Mouse (Mus musculus): ENCODE measurements around the gene Celf1. TPM values are rescaled to one million over a fixed set of nuclear protein-coding genes. Genes with fewer than 3 reads are reported as not detected.

Gene Celf1
- polyA plus RNA-seq, 2 experiments, result 52.2 to 70.3 TPM

GRCm38 (mm10) chr2:90956053-90956452, 15.9 kb downstream of the Celf1 start:
- H3K4me3 ChIP-seq (replicated peaks; ENCODE audit: low read length), result no peak overlapping the region
- H3K36me3 ChIP-seq (ENCODE audit: control insufficient read depth, insufficient read depth, low read length), result peaks cover 12% of the 10 kb centered on the region; the same call in 1 of the 2 replicates
- ATAC-seq (ENCODE audit: low FRiP score, low read depth), result no peak
- no peak overlapping the region for H3K27ac ChIP-seq (replicated peaks; ENCODE audit: low read depth, low read length)
- H3K27me3 ChIP-seq (ENCODE audit: control insufficient read depth, insufficient read depth, low read length), result no peaks in the 10 kb centered on the region
- H3K4me2 ChIP-seq (replicated peaks; ENCODE audit: low read depth, low read length, severe bottlenecking), result no peak overlapping the region
- DNase-seq (ENCODE audit: low spot score), result no peak
- no peaks in the 10 kb centered on the region for H3K9me3 ChIP-seq (ENCODE audit: control insufficient read depth, low read length)
- no peaks in the 10 kb centered on the region for H3K4me1 ChIP-seq (ENCODE audit: control insufficient read depth, insufficient read depth, low read length)
- WGBS, result 76% methylated on average over 1 of the region's 1 CpGs
- no peak for TF ChIP-seq POLR2A (IDR thresholded peaks at IDR 0.05; ENCODE audit: borderline replicate concordance, extremely low read depth, insufficient read depth, insufficient read length)
- no peak overlapping the region for H3K9ac ChIP-seq (ENCODE audit: low read depth, low read length, severe bottlenecking)

GRCm38 (mm10) chr2:90958856-90959255, 18.7 kb downstream of the Celf1 start:
- TF ChIP-seq POLR2A (IDR thresholded peaks at IDR 0.05; ENCODE audit: borderline replicate concordance, extremely low read depth, insufficient read depth, insufficient read length), result no peak
- DNase-seq (ENCODE audit: low spot score) (no peak), ATAC-seq (ENCODE audit: low FRiP score, low read depth) (no peak)
- Histone ChIP-seq H3K9ac (ENCODE audit: low read depth, low read length, severe bottlenecking) (no peak overlapping the region), H3K27ac (replicated peaks; ENCODE audit: low read depth, low read length) (no peak overlapping the region), H3K4me2 (replicated peaks; ENCODE audit: low read depth, low read length, severe bottlenecking) (no peak overlapping the region), H3K27me3 (ENCODE audit: control insufficient read depth, insufficient read depth, low read length) (no peaks in the 10 kb centered on the region), H3K4me3 (replicated peaks; ENCODE audit: low read length) (no peak overlapping the region), H3K36me3 (ENCODE audit: control insufficient read depth, insufficient read depth, low read length) (0 out of 2 replicates have a peak, but pooled peaks cover 10% of the 10 kb centered on the region), H3K4me1 (ENCODE audit: control insufficient read depth, insufficient read depth, low read length) (no peaks in the 10 kb centered on the region), H3K9me3 (ENCODE audit: control insufficient read depth, low read length) (no peaks in the 10 kb centered on the region)
- WGBS, result 85% methylated on average over 3 of the region's 3 CpGs

- WGBS, result 92% methylated on average over 2 of the region's 2 CpGs
- Histone ChIP-seq H3K4me2 (replicated peaks; ENCODE audit: low read depth, low read length, severe bottlenecking) (no peak overlapping the region), H3K9me3 (ENCODE audit: control insufficient read depth, low read length) (no peaks in the 10 kb centered on the region), H3K4me1 (ENCODE audit: control insufficient read depth, insufficient read depth, low read length) (no peaks in the 10 kb centered on the region), H3K4me3 (replicated peaks; ENCODE audit: low read length) (no peak overlapping the region), H3K27me3 (ENCODE audit: control insufficient read depth, insufficient read depth, low read length) (no peaks in the 10 kb centered on the region), H3K36me3 (ENCODE audit: control insufficient read depth, insufficient read depth, low read length) (0 out of 2 replicates have a peak, but pooled peaks cover 7% of the 10 kb centered on the region), H3K9ac (ENCODE audit: low read depth, low read length, severe bottlenecking) (no peak overlapping the region), H3K27ac (replicated peaks; ENCODE audit: low read depth, low read length) (no peak overlapping the region)
- TF ChIP-seq POLR2A (IDR thresholded peaks at IDR 0.05; ENCODE audit: borderline replicate concordance, extremely low read depth, insufficient read depth, insufficient read length), result no peak
- no peak for ATAC-seq (ENCODE audit: low FRiP score, low read depth)
- no peak for DNase-seq (ENCODE audit: low spot score)
Observed at GRCm38 (mm10) chr2:90960012-90960411, 19.8 kb downstream of the Celf1 start.

- no peak for TF ChIP-seq POLR2A (IDR thresholded peaks at IDR 0.05; ENCODE audit: borderline replicate concordance, extremely low read depth, insufficient read depth, insufficient read length)
- Histone ChIP-seq H3K27ac (replicated peaks; ENCODE audit: low read depth, low read length) (no peak overlapping the region), H3K9ac (ENCODE audit: low read depth, low read length, severe bottlenecking) (no peak overlapping the region), H3K4me3 (replicated peaks; ENCODE audit: low read length) (no peak overlapping the region), H3K4me2 (replicated peaks; ENCODE audit: low read depth, low read length, severe bottlenecking) (no peak overlapping the region), H3K36me3 (ENCODE audit: control insufficient read depth, insufficient read depth, low read length) (0 out of 2 replicates have a peak, but pooled peaks cover 6% of the 10 kb centered on the region), H3K4me1 (ENCODE audit: control insufficient read depth, insufficient read depth, low read length) (no peaks in the 10 kb centered on the region), H3K9me3 (ENCODE audit: control insufficient read depth, low read length) (no peaks in the 10 kb centered on the region), H3K27me3 (ENCODE audit: control insufficient read depth, insufficient read depth, low read length) (no peaks in the 10 kb centered on the region)
- DNase-seq (ENCODE audit: low spot score) (no peak), ATAC-seq (ENCODE audit: low FRiP score, low read depth) (no peak)
- 97% methylated on average over 1 of the region's 1 CpGs for WGBS
Observed at GRCm38 (mm10) chr2:90963304-90963703, 23.1 kb downstream of the Celf1 start.

DNA sequence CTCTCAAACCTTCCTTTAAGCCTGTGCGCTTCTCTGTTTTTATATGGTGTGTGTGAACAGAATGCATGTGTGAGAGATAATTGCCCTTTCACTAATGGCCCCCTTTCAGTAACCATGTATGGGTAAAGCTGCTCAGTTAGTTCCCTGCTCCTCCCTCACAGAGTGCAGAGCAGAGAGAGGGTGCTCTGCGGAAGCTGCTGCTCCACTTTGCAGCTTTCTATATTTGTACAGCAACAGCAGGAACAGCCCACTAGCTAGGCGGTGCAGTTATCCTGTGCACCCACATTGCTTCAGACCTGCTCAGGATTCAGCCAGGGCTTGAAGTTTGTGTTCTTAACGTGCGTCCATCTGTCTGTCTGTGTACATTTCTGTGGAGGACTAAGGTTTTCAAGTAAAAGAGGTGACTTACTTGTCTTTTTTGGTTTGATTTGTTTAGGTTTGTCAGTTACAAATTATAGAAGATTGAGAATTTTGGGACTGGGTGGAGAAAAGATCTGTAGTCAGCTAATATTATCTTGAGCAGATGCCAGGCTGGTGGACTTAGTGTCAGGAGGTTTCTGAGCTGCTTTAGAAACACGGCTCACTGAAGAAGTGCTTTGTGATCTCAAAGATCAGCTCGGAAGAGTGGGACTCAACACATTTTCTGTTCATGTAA, 24.8 kb downstream of the Celf1 start:
- H3K27ac ChIP-seq (replicated peaks; ENCODE audit: low read depth, low read length), result no peak overlapping the region
- no peak overlapping the region for H3K4me3 ChIP-seq (replicated peaks; ENCODE audit: low read length)
- no peaks in the 10 kb centered on the region for H3K36me3 ChIP-seq (ENCODE audit: control insufficient read depth, insufficient read depth, low read length)
- ATAC-seq (ENCODE audit: low FRiP score, low read depth), result no peak
- DNase-seq (ENCODE audit: low spot score), result no peak
- no peak overlapping the region for H3K4me2 ChIP-seq (replicated peaks; ENCODE audit: low read depth, low read length, severe bottlenecking)
- H3K4me1 ChIP-seq (ENCODE audit: control insufficient read depth, insufficient read depth, low read length), result no peaks in the 10 kb centered on the region
- H3K27me3 ChIP-seq (ENCODE audit: control insufficient read depth, insufficient read depth, low read length), result no peaks in the 10 kb centered on the region
- no peak overlapping the region for H3K9ac ChIP-seq (ENCODE audit: low read depth, low read length, severe bottlenecking)
- TF ChIP-seq POLR2A (IDR thresholded peaks at IDR 0.05; ENCODE audit: borderline replicate concordance, extremely low read depth, insufficient read depth, insufficient read length), result no peak
- H3K9me3 ChIP-seq (ENCODE audit: control insufficient read depth, low read length), result no peaks in the 10 kb centered on the region
- WGBS, result 78% methylated on average over 7 of the region's 7 CpGs

Measured in limb, embryonic 14.5 days (tissue).